Mouse (Mus musculus) embryonic facial prominence, embryonic 15.5 days (tissue): ENCODE measurements around the gene Morf4l2. TPM values are rescaled to one million over a fixed set of nuclear protein-coding genes. Genes with fewer than 3 reads are reported as not detected.
"Not testable (repeated sequence)": the region's sequence is repeated elsewhere in the genome, so short reads cannot be mapped to it uniquely, and the experiment has no call there.

Experiments used
- ATAC-seq: fragments of 200-750 bp; cut with Nextera tagmentation; 2 replicates; pipeline ENCODE4 v1.8.0; 2017; ENCODE audit warnings: low read depth, moderate TSS enrichment; ENCODE audit not compliant: insufficient number of reproducible peaks, low FRiP score, low TSS enrichment
- H3K27ac ChIP-seq: fragments of 300-500 bp; sonication (generic); replicated peaks from 2 replicates; pipeline ENCODE4 v1.5.1; 2015; ENCODE audit warnings: mild to moderate bottlenecking, inconsistent platforms
- H3K27me3 ChIP-seq: fragments of 300-500 bp; sonication (generic); 2 replicates; pipeline ENCODE4 v1.6.1; 2015; ENCODE audit warnings: inconsistent platforms
- H3K36me3 ChIP-seq: fragments of 300-500 bp; sonication (generic); 2 replicates; pipeline ENCODE4 v1.6.1; 2015; ENCODE audit warnings: mild to moderate bottlenecking, inconsistent platforms
- H3K4me1 ChIP-seq: fragments of 300-500 bp; sonication (generic); 2 replicates; pipeline ENCODE4 v1.6.1; 2015; ENCODE audit warnings: inconsistent platforms
- H3K4me2 ChIP-seq: fragments of 300-500 bp; sonication (generic); replicated peaks from 2 replicates; pipeline ENCODE4 v1.6.1; 2015; ENCODE audit warnings: mild to moderate bottlenecking, inconsistent platforms
- H3K4me3 ChIP-seq: fragments of 300-500 bp; sonication (generic); replicated peaks from 2 replicates; pipeline ENCODE4 v1.5.1; 2015; ENCODE audit warnings: mild to moderate bottlenecking, inconsistent platforms
- H3K9ac ChIP-seq: fragments of 300-500 bp; sonication (generic); 2 replicates; pipeline ENCODE4 v1.6.1; 2015; ENCODE audit warnings: inconsistent platforms
- H3K9me3 ChIP-seq: fragments of 300-500 bp; sonication (generic); replicated peaks from 2 replicates; pipeline ENCODE4 v1.6.1; 2016; ENCODE audit warnings: inconsistent platforms
- WGBS: fragments of 180-500 bp; shearing (Covaris S2); methylation state at CpG from one replicate; pipeline ENCODE4 v1.1.7; 2015; 5-methylcytosine and 5-hydroxymethylcytosine counted together
- polyA plus RNA-seq: library from polyadenylated mRNA; unstranded; fragments of >200 nt; fragmentation: Nextera tagmentation; extraction: Ambion mirVana; gene quantifications from 2 replicates; pipeline ENCODE4 v1.2.1, GENCODE M21; 2015

The Morf4l2 gene
- polyA plus RNA-seq, 1 experiment from 2014 or later: 560 TPM

- 86% methylated on average over 4 of the region's 4 CpGs for WGBS
- Histone ChIP-seq H3K4me2 (no peak overlapping the region), H3K36me3 (no peaks in the 10 kb centered on the region), H3K4me3 (no peak overlapping the region), H3K27me3 (no peaks in the 10 kb centered on the region), H3K4me1 (no peaks in the 10 kb centered on the region), H3K27ac (no peak overlapping the region), H3K9ac (no peak overlapping the region), H3K9me3 (no peaks in the 10 kb centered on the region)
- no peak for ATAC-seq
Measured at GRCm38 (mm10) chrX:136692294-136692675, 51.2 kb downstream of the Morf4l2 start.

- H3K4me2 ChIP-seq: not testable (repeated sequence)
Measured at GRCm38 (mm10) chrX:136691606-136692293, 51.7 kb downstream of the Morf4l2 start.

More at GRCm38 (mm10) chrX:136691606-136692293, 51.7 kb downstream of the Morf4l2 start:
- not testable (repeated sequence) for H3K4me3 ChIP-seq, H3K4me1 ChIP-seq, H3K27ac ChIP-seq, H3K27me3 ChIP-seq, H3K36me3 ChIP-seq, H3K9me3 ChIP-seq, H3K9ac ChIP-seq, ATAC-seq
- 53% methylated on average over 3 of the region's 3 CpGs for WGBS

Other genes starting within 250 kb of the Morf4l2 start
- not detected in 2 replicates for gene Kir3dl1, start 225.7 kb downstream of the Morf4l2 start, polyA plus RNA-seq
- not detected in 2 replicates for gene Kir3dl2, start 199.6 kb downstream of the Morf4l2 start, polyA plus RNA-seq
- gene Tceal3, start 152.8 kb downstream of the Morf4l2 start, polyA plus RNA-seq: 37.2 and 47.8 TPM in 2 replicates
- gene Tceal1, start 35.7 kb downstream of the Morf4l2 start, polyA plus RNA-seq: 13.8 and 14.9 TPM in 2 replicates
- gene Glra4, start 36.5 kb upstream of the Morf4l2 start, polyA plus RNA-seq: 0.08 and 0.11 TPM in 2 replicates
- 10.1 and 11.9 TPM in 2 replicates for gene Plp1, start 79.0 kb upstream of the Morf4l2 start, polyA plus RNA-seq
- 0.47 and 0.69 TPM in 2 replicates for gene Rab9b, start 125.1 kb upstream of the Morf4l2 start, polyA plus RNA-seq
- gene H2bfm, start 183.6 kb upstream of the Morf4l2 start, polyA plus RNA-seq: not detected in 2 replicates
- gene Tmsb15b2, start 231.8 kb upstream of the Morf4l2 start, polyA plus RNA-seq: 45.0 and 55.7 TPM in 2 replicates
- 3.7 and 3.9 TPM in 2 replicates for gene Tmsb15l, start 233.2 kb upstream of the Morf4l2 start, polyA plus RNA-seq
- gene Tmsb15b1, start 233.2 kb upstream of the Morf4l2 start, polyA plus RNA-seq: 28.7 and 33.6 TPM in 2 replicates
- gene Zcchc18, start 249.5 kb upstream of the Morf4l2 start, polyA plus RNA-seq: 15.0 and 18.9 TPM in 2 replicates